Mouse (Mus musculus): ENCODE results near the gene Plpp1. TPM values are rescaled to one million over a fixed set of nuclear protein-coding genes. Genes with fewer than 3 reads are reported as not detected.

The Plpp1 gene
- polyA plus RNA-seq (2012; rRNA removed) = 38.7 and 102 TPM in 2 replicates

- H3K36me3 ChIP-seq (ENCODE audit: control insufficient read depth, insufficient read depth, low read length) = peaks cover 1% of the 10 kb centered on the region; the same call in 1 of the 2 replicates
- WGBS = under 1% methylated on average over 74 of the region's 83 CpGs
- peak within 1 kb of the TSS; percentile 88 for H3K27ac ChIP-seq (ENCODE audit: insufficient read depth, low read depth, low read length)
- peak; percentile 93 for TF ChIP-seq POLR2A (IDR thresholded peaks at IDR 0.05; ENCODE audit: low read depth, low read length)
- no peak for TF ChIP-seq CTCF (IDR thresholded peaks at IDR 0.05; ENCODE audit: extremely low read depth, insufficient read length, insufficient replicate concordance, low read depth, low read length)
- H3K4me3 ChIP-seq (ENCODE audit: low read depth, low read length) = peak within 1 kb of the TSS; percentile 94
- H3K4me1 ChIP-seq (ENCODE audit: control insufficient read depth, insufficient read depth, insufficient read length, low read length) = peaks cover 8% of the 10 kb centered on the region; the same call in 1 of the 2 replicates
- no peaks in the 10 kb centered on the region for H3K27me3 ChIP-seq (ENCODE audit: control insufficient read depth, insufficient read depth, low read length)
Observed at GRCm38 (mm10) chr13:112800597-112801380, at the start of gene Plpp1. TSS of gene Plpp1 (plus strand) at chr13:112800792.

GRCm38 (mm10) chr13:112751454-112752308, 48.9 kb upstream of the Plpp1 start:
- peak overlapping the region; percentile 18 for H3K4me3 ChIP-seq (ENCODE audit: low read depth, low read length)
- peaks cover 4% of the 10 kb centered on the region; the same call in 1 of the 2 replicates for H3K4me1 ChIP-seq (ENCODE audit: control insufficient read depth, insufficient read depth, insufficient read length, low read length)
- H3K36me3 ChIP-seq (ENCODE audit: control insufficient read depth, insufficient read depth, low read length) = no peaks in the 10 kb centered on the region
- 22% methylated on average over 18 of the region's 18 CpGs for WGBS
- H3K27ac ChIP-seq (ENCODE audit: insufficient read depth, low read depth, low read length) = peak overlapping the region; percentile 35; the same call in 1 of the 2 replicates
- no peaks in the 10 kb centered on the region for H3K27me3 ChIP-seq (ENCODE audit: control insufficient read depth, insufficient read depth, low read length)
- TF ChIP-seq POLR2A (IDR thresholded peaks at IDR 0.05; ENCODE audit: low read depth, low read length) = no peak
- TF ChIP-seq CTCF (IDR thresholded peaks at IDR 0.05; ENCODE audit: extremely low read depth, insufficient read length, insufficient replicate concordance, low read depth, low read length) = no peak

GRCm38 (mm10) chr13:112752309-112752975, 48.1 kb upstream of the Plpp1 start:
- Histone ChIP-seq H3K27me3 (ENCODE audit: control insufficient read depth, insufficient read depth, low read length) (no peaks in the 10 kb centered on the region), H3K27ac (ENCODE audit: insufficient read depth, low read depth, low read length) (no peak overlapping the region), H3K4me1 (ENCODE audit: control insufficient read depth, insufficient read depth, insufficient read length, low read length) (peaks cover 4% of the 10 kb centered on the region; the same call in 1 of the 2 replicates), H3K36me3 (ENCODE audit: control insufficient read depth, insufficient read depth, low read length) (no peaks in the 10 kb centered on the region), H3K4me3 (ENCODE audit: low read depth, low read length) (no peak overlapping the region)
- 61% methylated on average over 11 of the region's 11 CpGs for WGBS
- TF ChIP-seq POLR2A (IDR thresholded peaks at IDR 0.05; ENCODE audit: low read depth, low read length) = no peak
- TF ChIP-seq CTCF (IDR thresholded peaks at IDR 0.05; ENCODE audit: extremely low read depth, insufficient read length, insufficient replicate concordance, low read depth, low read length) = no peak

- TF ChIP-seq POLR2A (IDR thresholded peaks at IDR 0.05; ENCODE audit: low read depth, low read length) = no peak
- no peak for TF ChIP-seq CTCF (IDR thresholded peaks at IDR 0.05; ENCODE audit: extremely low read depth, insufficient read length, insufficient replicate concordance, low read depth, low read length)
- H3K4me3 ChIP-seq (ENCODE audit: low read depth, low read length) = no peak overlapping the region
- peaks cover 4% of the 10 kb centered on the region; the same call in 1 of the 2 replicates for H3K4me1 ChIP-seq (ENCODE audit: control insufficient read depth, insufficient read depth, insufficient read length, low read length)
- no peaks in the 10 kb centered on the region for H3K27me3 ChIP-seq (ENCODE audit: control insufficient read depth, insufficient read depth, low read length)
- peak overlapping the region; percentile 18; the same call in 1 of the 2 replicates for H3K27ac ChIP-seq (ENCODE audit: insufficient read depth, low read depth, low read length)
- H3K36me3 ChIP-seq (ENCODE audit: control insufficient read depth, insufficient read depth, low read length) = no peaks in the 10 kb centered on the region
- 81% methylated on average over 9 of the region's 9 CpGs for WGBS
Observed at GRCm38 (mm10) chr13:112753522-112753921, 47.1 kb upstream of the Plpp1 start.

GRCm38 (mm10) chr13:112754871-112755270, 45.7 kb upstream of the Plpp1 start:
- no peak for TF ChIP-seq POLR2A (IDR thresholded peaks at IDR 0.05; ENCODE audit: low read depth, low read length)
- TF ChIP-seq CTCF (IDR thresholded peaks at IDR 0.05; ENCODE audit: extremely low read depth, insufficient read length, insufficient replicate concordance, low read depth, low read length) = no peak

GRCm38 (mm10) chr13:112755507-112756010, 45.0 kb upstream of the Plpp1 start:
- WGBS = 67% methylated on average over 11 of the region's 11 CpGs
- H3K36me3 ChIP-seq (ENCODE audit: control insufficient read depth, insufficient read depth, low read length) = no peaks in the 10 kb centered on the region
- H3K4me1 ChIP-seq (ENCODE audit: control insufficient read depth, insufficient read depth, insufficient read length, low read length) = peaks cover 4% of the 10 kb centered on the region; the same call in 1 of the 2 replicates
- no peak for TF ChIP-seq CTCF (IDR thresholded peaks at IDR 0.05; ENCODE audit: extremely low read depth, insufficient read length, insufficient replicate concordance, low read depth, low read length)
- no peak for TF ChIP-seq POLR2A (IDR thresholded peaks at IDR 0.05; ENCODE audit: low read depth, low read length)
- peak overlapping the region; percentile 40; the same call in 1 of the 2 replicates for H3K27ac ChIP-seq (ENCODE audit: insufficient read depth, low read depth, low read length)
- H3K4me3 ChIP-seq (ENCODE audit: low read depth, low read length) = no peak overlapping the region
- no peaks in the 10 kb centered on the region for H3K27me3 ChIP-seq (ENCODE audit: control insufficient read depth, insufficient read depth, low read length)

More at GRCm38 (mm10) chr13:112754871-112755270, 45.7 kb upstream of the Plpp1 start:
- WGBS = 48% methylated on average over 4 of the region's 4 CpGs
- H3K27ac ChIP-seq (ENCODE audit: insufficient read depth, low read depth, low read length) = no peak overlapping the region
- peaks cover 4% of the 10 kb centered on the region; the same call in 1 of the 2 replicates for H3K4me1 ChIP-seq (ENCODE audit: control insufficient read depth, insufficient read depth, insufficient read length, low read length)
- no peak overlapping the region for H3K4me3 ChIP-seq (ENCODE audit: low read depth, low read length)
- no peaks in the 10 kb centered on the region for H3K36me3 ChIP-seq (ENCODE audit: control insufficient read depth, insufficient read depth, low read length)
- no peaks in the 10 kb centered on the region for H3K27me3 ChIP-seq (ENCODE audit: control insufficient read depth, insufficient read depth, low read length)

Measured in small intestine, adult 2 months (tissue).